Mouse (Mus musculus) MN1 (cell line): Measurements from ENCODE around the gene Grin2d.

Source experiments
- DNase-seq: peaks from one replicate; pipeline ENCODE4 v3.0.0-alpha.2; 2016; ENCODE audit warnings: low spot score

Grin2d gene

DNA sequence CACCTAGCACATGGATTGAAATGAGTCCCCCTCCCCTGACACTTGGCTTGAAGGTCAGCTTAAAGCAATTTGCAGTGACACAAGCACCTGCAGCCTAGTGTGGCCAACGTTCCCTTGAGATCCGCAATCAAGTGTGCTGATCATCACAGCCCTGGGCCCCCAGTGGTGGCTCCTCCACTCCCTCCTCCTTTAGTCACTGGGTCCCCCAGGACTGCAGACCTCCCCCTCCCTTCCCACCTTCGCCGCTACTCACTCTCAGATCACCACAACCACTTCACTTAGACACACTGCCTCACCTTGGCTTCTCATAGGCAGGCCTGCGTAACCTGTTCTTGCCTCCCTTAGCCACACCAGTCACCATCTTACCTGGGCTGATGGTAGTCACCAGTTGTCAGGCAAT is 72.2 kb downstream of the Grin2d start:
- DNase-seq = no peak

DNA sequence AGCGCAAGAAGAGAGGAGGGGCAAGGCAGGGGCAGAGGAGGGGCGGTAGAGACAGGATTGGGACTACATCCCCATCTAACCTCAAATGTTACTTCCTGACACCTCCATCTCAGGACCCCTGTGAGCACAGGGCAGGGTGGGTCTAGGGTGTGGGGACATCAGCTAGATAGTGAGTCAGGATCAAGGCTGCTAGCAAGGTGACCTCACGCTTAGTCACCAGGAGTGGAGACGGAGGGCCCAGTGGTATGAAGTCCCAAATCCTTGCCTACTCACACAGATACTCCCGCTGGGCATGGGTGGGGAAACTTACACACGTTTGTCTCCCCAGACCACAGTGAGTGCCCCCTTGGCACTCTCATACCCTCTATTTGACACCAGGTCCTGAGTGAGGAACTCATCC is 75.6 kb downstream of the Grin2d start:
- DNase-seq = no peak

DNA sequence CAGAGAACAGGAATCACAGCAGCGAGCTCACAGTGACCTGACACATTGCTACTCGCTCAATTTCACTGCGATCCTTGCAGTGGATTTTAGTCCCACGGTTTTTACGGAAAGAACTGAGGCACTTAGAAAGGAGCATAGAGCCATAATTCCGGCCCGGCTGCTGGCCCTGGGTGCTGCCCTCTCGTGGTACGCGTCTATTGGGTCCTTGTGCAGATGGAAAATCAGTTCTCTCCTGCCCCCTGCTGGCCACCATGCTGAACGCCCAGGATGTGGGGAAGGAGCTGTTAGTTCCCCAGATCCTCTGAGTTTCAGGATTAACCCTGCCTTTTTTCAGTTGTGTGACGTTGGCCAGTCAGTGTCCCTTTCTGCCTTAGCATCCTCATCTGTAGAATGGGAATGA is 76.8 kb downstream of the Grin2d start:
- peak; percentile 88 for DNase-seq

- no peak for DNase-seq
Measured at GRCm38 (mm10) chr7:45800546-45801204, 77.5 kb downstream of the Grin2d start.

DNA sequence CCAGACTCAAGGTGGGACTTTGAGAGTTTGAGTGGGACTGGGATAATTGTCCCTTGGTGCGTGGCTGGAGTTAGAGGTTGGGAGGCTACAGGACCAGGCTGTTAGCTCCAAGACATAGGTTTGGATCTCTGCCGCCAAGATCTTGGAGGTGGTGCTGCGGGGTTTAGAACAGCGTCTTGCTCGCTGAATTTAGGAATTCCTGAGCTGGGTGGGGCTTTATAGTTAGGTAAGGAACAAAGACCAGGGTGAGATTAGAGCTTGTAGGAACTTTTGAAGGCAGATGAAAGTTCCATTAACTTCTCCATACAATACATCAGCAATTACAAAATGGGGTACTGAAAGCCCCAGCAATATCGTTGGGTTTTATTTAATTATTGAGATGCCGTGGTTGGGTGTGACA is 78.2 kb downstream of the Grin2d start:
- no peak for DNase-seq

DNA sequence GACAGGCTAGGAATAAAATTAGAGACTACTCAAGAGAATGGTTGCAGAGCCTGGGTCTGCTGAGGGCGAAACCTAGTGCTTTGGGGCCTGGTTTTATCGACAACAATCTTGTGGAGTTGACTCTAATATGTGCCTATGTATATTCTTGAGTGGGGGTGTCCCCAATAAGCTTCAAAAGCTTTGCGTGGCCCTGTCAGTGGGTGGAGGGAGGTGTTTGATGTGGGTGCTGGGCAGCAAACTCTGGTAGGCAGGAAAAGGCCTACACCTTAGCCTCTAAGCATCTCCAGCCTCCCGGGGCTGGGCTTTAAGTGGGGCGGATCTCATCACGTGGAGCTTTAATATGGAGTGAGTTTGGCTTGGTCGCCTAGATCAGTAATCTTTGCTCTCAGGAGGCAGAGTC is 79.2 kb downstream of the Grin2d start:
- DNase-seq = no peak

DNA sequence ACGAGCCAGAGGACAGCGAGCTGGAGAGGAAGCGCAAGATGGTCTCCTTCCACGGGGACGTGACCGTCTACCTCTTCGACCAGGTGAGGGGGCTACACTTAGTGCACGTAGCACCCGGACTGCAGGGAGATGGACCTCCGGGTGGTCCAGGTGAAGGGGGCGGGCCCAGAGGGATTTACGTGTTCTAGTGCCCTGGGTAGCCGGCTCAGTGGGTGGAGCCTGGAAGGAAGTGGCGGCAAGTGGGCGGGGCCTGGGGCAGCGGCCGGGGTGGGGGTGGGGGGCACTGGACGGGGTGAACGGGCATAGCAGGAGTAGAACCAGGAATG is 79.7 kb downstream of the Grin2d start:
- DNase-seq = no peak

- no peak for DNase-seq
Measured at GRCm38 (mm10) chr7:45797661-45798510, 80.3 kb downstream of the Grin2d start.

DNA sequence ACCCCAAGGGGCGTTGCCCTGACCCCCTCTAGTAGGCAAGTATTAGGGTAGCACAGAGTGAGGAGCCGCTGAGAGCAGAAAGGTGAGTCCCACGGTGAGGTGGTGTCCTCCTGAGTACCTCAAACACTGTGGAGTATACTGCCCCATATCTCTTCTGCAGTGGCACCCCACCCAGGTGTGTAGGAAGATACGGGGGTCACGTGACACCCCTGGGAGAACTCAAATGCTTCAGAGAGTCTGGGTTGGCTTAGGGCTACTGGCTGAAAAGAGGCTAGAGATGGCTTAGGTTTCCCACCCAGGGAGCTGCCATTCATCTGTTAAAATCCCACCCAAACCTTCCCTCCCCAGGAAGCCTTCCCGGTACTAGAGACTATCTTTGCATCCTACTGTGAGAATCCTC is 81.2 kb downstream of the Grin2d start:
- no peak for DNase-seq

DNA sequence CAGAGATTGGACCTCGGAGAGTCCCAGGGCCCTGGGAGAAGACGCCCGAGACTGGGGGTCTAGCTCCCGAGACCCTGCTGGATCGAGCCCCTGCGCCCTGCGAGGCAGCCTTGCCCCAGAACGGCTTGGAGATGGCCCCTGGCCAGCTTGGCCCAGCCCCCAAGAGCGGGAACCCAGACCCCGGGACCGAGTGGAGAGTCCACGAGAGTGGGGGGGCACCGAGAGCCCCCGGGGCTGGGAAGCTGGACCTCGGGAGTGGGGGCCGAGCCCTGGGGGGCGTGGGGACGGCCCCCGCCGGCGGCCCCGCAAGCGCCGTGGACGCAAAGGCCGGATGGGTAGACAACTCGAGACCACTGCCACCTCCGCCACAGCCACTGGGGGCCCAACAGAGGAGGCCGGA is 83.2 kb downstream of the Grin2d start:
- DNase-seq = no peak

- DNase-seq = no peak
Measured at GRCm38 (mm10) chr7:45793969-45794585, 84.1 kb downstream of the Grin2d start.

- no peak for DNase-seq
Measured at GRCm38 (mm10) chr7:45793240-45793639, 84.9 kb downstream of the Grin2d start.

GRCm38 (mm10) chr7:45791756-45792490 is 86.3 kb downstream of the Grin2d start:
- DNase-seq = no peak

DNA sequence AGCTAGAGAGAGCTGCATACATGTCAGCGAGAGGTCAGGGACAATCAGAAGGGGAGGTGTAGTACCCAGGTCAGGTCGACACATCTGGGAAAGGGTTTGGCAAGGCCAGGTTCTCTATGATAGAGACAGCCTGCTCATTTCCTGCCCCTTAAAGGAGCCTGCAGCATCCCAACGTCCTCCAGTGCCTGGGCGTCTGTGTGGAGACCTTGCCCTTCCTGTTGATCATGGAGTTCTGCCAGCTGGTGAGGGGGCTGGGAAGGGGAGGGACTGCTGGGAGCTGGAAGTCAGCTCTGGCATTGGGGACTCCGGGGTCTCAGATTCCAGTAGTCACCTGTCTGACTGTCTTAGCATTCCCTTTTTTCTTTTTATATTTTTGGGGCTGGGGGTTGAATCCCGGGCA is 87.5 kb downstream of the Grin2d start:
- DNase-seq = no peak

DNA sequence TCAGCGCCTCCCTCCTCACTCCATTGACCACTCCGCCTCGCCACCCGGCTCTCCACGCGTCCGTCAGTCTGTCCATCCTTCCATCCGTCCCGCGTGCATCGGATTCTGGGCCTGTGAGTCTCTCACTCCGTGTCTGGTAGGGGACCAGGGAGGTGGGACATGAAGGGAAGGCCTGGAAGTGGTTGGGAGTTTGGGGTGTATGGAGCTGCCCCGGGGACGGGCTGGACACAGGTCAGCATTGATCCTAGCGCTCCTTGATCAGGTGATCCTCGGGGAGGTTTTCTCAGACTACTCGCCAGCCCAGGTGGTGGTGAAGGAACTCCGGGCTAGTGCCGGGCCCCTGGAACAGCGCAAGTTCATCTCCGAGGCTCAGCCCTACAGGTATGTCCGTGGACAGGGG is 90.5 kb downstream of the Grin2d start:
- no peak for DNase-seq

GRCm38 (mm10) chr7:45786661-45787413 is 91.3 kb downstream of the Grin2d start:
- no peak for DNase-seq

- DNase-seq = peak; percentile 54
Measured at GRCm38 (mm10) chr7:45786136-45786578, 92.0 kb downstream of the Grin2d start.

DNA sequence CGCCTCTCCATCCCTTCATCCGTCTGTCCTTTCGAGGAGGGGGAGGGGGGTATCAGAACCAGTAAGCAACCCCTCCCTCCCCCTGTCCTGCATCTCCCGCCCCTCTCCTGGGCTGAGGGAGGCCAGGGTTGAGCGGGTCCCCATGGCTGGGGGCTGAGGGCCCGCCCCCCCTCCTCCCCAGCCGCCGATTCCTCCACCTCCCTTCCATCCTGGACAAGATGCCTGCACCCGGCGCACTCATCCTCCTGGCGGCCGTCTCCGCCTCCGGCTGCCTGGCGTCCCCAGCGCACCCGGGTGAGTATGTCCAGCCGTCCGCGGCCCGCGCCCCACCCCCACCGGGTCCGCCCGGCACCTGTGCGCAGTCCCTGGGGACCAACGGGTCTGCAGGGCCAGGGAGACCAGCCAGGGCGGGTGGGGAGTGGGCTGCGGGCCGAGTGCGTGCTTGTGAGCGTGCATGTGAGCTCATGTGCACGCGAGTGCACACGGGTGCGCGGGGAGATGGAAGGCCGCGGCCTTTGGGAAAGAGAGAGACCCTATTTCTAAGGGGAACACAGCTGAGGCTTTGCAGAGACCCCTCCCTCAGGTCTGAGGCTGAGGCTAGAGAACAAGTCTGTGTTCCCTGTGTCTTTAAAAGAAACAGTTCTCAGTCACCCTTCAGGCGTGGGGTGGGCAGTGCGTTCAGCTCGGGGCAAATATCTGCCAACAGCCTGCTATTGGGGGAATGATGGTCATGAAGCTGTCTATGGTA is 92.6 kb downstream of the Grin2d start:
- DNase-seq = peak; percentile 83

DNA sequence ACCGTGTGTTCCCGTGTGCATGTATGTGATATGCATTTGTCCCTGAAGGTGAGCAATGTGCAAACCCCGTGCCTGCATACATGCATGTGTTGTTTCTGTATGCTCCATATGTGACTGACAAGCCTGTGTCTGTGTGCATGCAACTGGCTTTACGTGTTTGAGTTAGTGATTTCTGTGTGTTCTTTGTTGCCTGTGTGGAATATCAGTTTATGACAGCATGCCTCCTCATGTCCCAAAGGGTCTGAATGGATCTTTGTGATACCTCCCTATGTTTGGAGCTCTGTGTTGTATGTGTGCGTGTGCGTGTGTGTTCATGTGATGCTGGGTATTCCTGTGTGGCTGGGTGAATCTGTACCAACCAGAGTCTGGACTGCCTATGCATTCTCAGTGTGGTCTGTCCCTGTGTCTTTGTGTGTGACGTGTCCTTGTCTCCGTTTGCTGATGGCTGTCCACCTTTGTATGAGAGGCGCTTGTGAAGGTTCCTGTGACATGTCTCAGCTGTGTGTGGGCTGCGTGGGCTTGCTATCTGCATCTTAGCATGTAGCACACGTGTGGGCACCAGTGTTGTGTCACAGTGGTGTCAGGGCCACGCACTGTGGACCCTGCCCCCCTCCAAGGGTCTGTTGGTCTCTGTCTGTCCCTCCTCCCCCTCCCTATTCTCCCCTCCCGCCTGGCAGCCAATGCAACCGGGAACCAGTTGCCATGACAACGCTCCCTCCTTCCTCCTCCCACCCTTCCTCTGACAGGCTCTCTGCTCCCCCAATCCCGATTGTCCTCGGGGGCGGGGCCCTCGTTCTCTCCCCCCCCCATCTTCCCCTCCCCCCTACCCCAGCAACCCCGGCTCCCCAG is 93.4 kb downstream of the Grin2d start, which contains the start of gene Sult2b1:
Gene Sult2b1, minus strand, starts transcription at position 146 of the 849 bp plus-strand sequence.
- DNase-seq = peak; percentile 89

DNA sequence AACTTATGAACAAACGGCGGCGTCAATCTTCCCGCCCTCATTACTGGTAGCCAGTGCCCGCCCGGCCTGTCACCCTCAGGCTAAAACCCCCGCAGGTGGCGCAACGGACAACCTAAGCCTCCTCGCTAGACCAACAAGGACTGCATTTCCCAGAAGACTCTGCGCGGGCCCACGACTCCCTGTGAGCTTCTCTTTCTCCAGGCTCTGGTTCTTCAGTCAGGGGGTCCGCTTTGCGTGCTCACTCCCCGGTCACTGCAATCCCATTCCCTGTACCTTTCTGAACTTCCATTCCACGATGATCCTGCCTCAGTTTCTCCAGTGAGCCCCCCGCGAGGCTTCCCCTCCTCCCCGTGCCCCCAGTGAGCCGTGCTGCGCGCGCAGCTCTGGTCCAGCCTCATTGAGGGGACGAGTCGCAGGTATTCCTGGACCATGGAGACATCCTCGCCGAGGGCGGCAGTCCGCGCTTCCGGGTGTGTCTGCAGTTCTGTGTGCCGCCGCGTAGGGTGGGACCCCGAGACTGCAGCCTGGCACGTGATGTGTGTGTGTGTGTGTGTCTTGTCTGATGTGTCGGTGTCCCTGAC is 94.6 kb downstream of the Grin2d start, which contains the start of gene Lmtk3:
Gene Lmtk3, plus strand, starts transcription at position 228 of the 581 bp plus-strand sequence.
- DNase-seq = peak; percentile 74
